Mouse (Mus musculus): ENCODE measurements around the gene Chst1. TPM values are rescaled to one million over a fixed set of nuclear protein-coding genes. Genes with fewer than 3 reads are reported as not detected.

The Chst1 gene
- total and polyA plus RNA-seq, 3 experiments, result not detected

DNA sequence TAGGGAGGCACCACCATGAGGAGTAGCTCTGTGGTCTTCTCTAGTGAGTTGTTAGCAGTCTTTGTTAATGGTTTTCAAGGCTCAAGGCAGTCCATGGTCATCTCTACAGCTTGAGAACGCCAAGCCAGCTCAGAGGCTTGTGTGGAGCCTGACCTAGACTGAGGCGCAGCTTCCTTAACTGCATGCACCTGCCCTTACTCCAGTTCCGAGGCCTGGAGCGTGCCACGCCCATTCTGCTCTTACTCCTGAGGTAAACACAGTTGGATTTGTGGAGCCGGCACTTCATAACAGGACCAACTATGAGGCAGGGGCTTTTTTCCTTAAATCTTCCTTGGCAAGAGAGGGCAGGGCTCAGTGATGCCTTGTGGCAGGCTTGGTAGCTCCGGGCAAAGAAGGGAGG is 18.2 kb upstream of the Chst1 start:
- no peak for DNase-seq (ENCODE audit: extremely low read depth)
- Histone ChIP-seq H3K4me3 (replicated peaks in 1 of 3; ENCODE audit: low read depth in 2 of 3, low read length in 2 of 3, poor library complexity in 1 of 3) (no peak overlapping the region), H3K79me2 (replicated peaks; ENCODE audit: control insufficient read depth, extremely low read depth, insufficient read depth, poor library complexity, severe bottlenecking) (no peaks in the 10 kb centered on the region), H3K9ac (ENCODE audit: insufficient read depth, low read depth) (no peak overlapping the region), H3K27me3 (replicated peaks) (peaks cover 92% of the 10 kb centered on the region), H3K4me1 (ENCODE audit: control insufficient read depth in 1 of 2, insufficient read depth in 2 of 2) (no peaks in the 10 kb centered on the region), H3K4me2 (ENCODE audit: insufficient read depth, low read depth, poor library complexity, severe bottlenecking) (no peak overlapping the region), H3K36me3 (replicated peaks in 1 of 2; ENCODE audit: control insufficient read depth in 1 of 2, insufficient read depth in 1 of 2, low read length in 1 of 2) (no peaks in the 10 kb centered on the region), H3K9me3 (replicated peaks; ENCODE audit: low read length) (no peaks in the 10 kb centered on the region), H3K27ac (ENCODE audit: insufficient read depth, low read depth) (no peak overlapping the region)
- in situ Hi-C loops (cut with MboI; ENCODE audit: low pct_ligation_motif_present, low pct_unique_long_range_greater_than_20kb, low sequenced_read_pairs), result no loop called here
- dilution Hi-C loops (cut with MboI; ENCODE audit: extremely low pct_ligation_motif_present, extremely low pct_unique_long_range_greater_than_20kb, low sequenced_read_pairs), result no loop called here
- TF ChIP-seq MAX (IDR thresholded peaks at IDR 0.05; ENCODE audit: low read length), result no peak
- TF ChIP-seq CTCF (conservative IDR thresholded peaks at IDR 0.05 in 1 of 2, IDR thresholded peaks at IDR 0.05 in 1 of 2; ENCODE audit: low read depth in 2 of 2, low read length in 2 of 2), result no peak

DNA sequence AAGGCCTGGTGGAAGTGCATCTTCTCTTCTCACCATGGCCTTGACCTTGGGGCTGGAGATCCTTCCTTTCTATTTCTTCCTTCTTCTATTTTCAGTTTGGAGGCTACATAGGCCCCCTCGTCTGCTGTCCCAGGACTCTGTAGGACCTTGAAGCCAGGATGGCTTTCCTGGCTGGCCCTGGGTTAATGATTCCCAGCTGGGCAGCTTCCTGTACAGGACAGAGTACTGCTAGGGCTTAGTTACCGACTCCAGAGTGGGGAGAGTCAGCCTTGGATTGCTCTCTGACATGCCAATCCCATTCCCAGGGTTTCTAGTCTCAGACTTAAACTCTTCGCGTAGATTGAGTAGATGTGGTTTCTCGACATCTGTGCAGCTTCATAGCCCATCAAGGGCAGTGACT is 16.9 kb upstream of the Chst1 start:
- peaks cover 5% of the 10 kb centered on the region for H3K9me3 ChIP-seq (replicated peaks; ENCODE audit: low read length)
- no peaks in the 10 kb centered on the region for H3K79me2 ChIP-seq (replicated peaks; ENCODE audit: control insufficient read depth, extremely low read depth, insufficient read depth, poor library complexity, severe bottlenecking)
- no peak overlapping the region for H3K9ac ChIP-seq (ENCODE audit: insufficient read depth, low read depth)
- dilution Hi-C loops (cut with MboI; ENCODE audit: extremely low pct_ligation_motif_present, extremely low pct_unique_long_range_greater_than_20kb, low sequenced_read_pairs) (no loop called here), in situ Hi-C loops (cut with MboI; ENCODE audit: low pct_ligation_motif_present, low pct_unique_long_range_greater_than_20kb, low sequenced_read_pairs) (no loop called here)
- no peak for DNase-seq (ENCODE audit: extremely low read depth)
- no peaks in the 10 kb centered on the region for H3K36me3 ChIP-seq (replicated peaks in 1 of 2; ENCODE audit: control insufficient read depth in 1 of 2, insufficient read depth in 1 of 2, low read length in 1 of 2)
- H3K4me1 ChIP-seq (ENCODE audit: control insufficient read depth in 1 of 2, insufficient read depth in 2 of 2), result no peaks in the 10 kb centered on the region
- no peak overlapping the region for H3K27ac ChIP-seq (ENCODE audit: insufficient read depth, low read depth)
- no peak overlapping the region for H3K4me3 ChIP-seq (replicated peaks in 1 of 3; ENCODE audit: low read depth in 2 of 3, low read length in 2 of 3, poor library complexity in 1 of 3)
- H3K4me2 ChIP-seq (ENCODE audit: insufficient read depth, low read depth, poor library complexity, severe bottlenecking), result no peak overlapping the region
- peaks cover 92% of the 10 kb centered on the region for H3K27me3 ChIP-seq (replicated peaks)
- TF ChIP-seq ZMIZ1 (IDR thresholded peaks at IDR 0.05; ENCODE audit: low read depth, low read length), result no peak
- TF ChIP-seq SMC3 (IDR thresholded peaks at IDR 0.05; ENCODE audit: low read depth, low read length), result no peak
- TF ChIP-seq CHD2 (IDR thresholded peaks at IDR 0.05; ENCODE audit: low read length), result no peak
- TF ChIP-seq USF1 (IDR thresholded peaks at IDR 0.05; ENCODE audit: low read depth, low read length), result no peak
- no peak for TF ChIP-seq RAD21 (IDR thresholded peaks at IDR 0.05; ENCODE audit: low read depth, low read length)
- TF ChIP-seq POLR2AphosphoS2 (IDR thresholded peaks at IDR 0.05; ENCODE audit: low read depth, low read length), result no peak
- TF ChIP-seq JUN (IDR thresholded peaks at IDR 0.05; ENCODE audit: insufficient read depth, low read depth, low read length), result no peak
- no peak for TF ChIP-seq IRF4 (IDR thresholded peaks at IDR 0.05; ENCODE audit: low read depth, low read length)
- no peak for TF ChIP-seq MYC (IDR thresholded peaks at IDR 0.05; ENCODE audit: low read depth, low read length)
- TF ChIP-seq E2F4 (IDR thresholded peaks at IDR 0.05; ENCODE audit: insufficient replicate concordance, low read depth, low read length), result no peak
- no peak for TF ChIP-seq ZC3H11A (IDR thresholded peaks at IDR 0.05; ENCODE audit: low read depth, low read length)
- TF ChIP-seq UBTF (IDR thresholded peaks at IDR 0.05; ENCODE audit: low read depth, low read length), result no peak
- no peak for TF ChIP-seq MAFK (IDR thresholded peaks at IDR 0.05; ENCODE audit: insufficient replicate concordance, low read length)
- TF ChIP-seq MXI1 (IDR thresholded peaks at IDR 0.05; ENCODE audit: low read depth, low read length), result no peak
- no peak for TF ChIP-seq RCOR1 (conservative IDR thresholded peaks at IDR 0.05; ENCODE audit: low read depth, low read length)
- TF ChIP-seq MEF2A (IDR thresholded peaks at IDR 0.05; ENCODE audit: borderline replicate concordance, low read depth, low read length), result no peak
- no peak for TF ChIP-seq TCF12 (IDR thresholded peaks at IDR 0.05; ENCODE audit: low read depth, low read length)
- TF ChIP-seq PAX5 (IDR thresholded peaks at IDR 0.05; ENCODE audit: low read length), result no peak
